Mouse (Mus musculus): ENCODE results near the gene Ccdc57.
"Not testable (repeated sequence)": the region's sequence is repeated elsewhere in the genome, so short reads cannot be mapped to it uniquely, and the experiment has no call there.

Ccdc57 gene

GRCm38 (mm10) chr11:120852083-120852935, 80.4 kb downstream of the Ccdc57 start:
- DNase-seq (ENCODE audit: low spot score in 2 of 2) = no peak

- no peak for DNase-seq (ENCODE audit: low spot score in 2 of 2)
Measured at GRCm38 (mm10) chr11:120851582-120851981, 81.1 kb downstream of the Ccdc57 start.

DNA sequence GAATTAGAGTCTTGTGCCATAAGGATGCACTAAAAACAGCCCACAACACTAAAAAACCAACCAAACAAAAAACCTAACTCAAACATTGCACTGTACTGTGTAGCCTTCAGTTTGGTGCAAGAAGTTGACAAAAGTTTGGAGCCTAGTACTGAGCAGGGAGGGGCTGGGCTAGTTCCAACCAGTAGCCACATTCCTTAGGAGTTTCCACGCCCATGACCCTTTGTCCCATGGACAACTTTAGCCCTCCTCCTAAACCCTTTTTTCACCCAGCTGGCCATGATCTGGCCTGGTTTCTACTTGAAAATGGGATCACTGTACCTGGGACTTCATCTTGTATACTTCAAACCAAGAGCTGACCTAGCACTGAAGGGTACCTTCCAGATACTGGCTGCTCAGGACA, 81.5 kb downstream of the Ccdc57 start:
- DNase-seq (ENCODE audit: low spot score in 2 of 2) = no peak

- no peak for DNase-seq (ENCODE audit: low spot score in 2 of 2)
Measured at GRCm38 (mm10) chr11:120850331-120851030, 82.2 kb downstream of the Ccdc57 start.

- DNase-seq (ENCODE audit: low spot score in 2 of 2) = no peak
Measured at GRCm38 (mm10) chr11:120846725-120847475, 85.8 kb downstream of the Ccdc57 start.

- no peak for DNase-seq (ENCODE audit: low spot score in 2 of 2)
Measured at GRCm38 (mm10) chr11:120844329-120844728, 88.3 kb downstream of the Ccdc57 start.

- no peak for DNase-seq (ENCODE audit: low spot score in 2 of 2)
Measured at GRCm38 (mm10) chr11:120833555-120834280, 99.0 kb downstream of the Ccdc57 start.

DNA sequence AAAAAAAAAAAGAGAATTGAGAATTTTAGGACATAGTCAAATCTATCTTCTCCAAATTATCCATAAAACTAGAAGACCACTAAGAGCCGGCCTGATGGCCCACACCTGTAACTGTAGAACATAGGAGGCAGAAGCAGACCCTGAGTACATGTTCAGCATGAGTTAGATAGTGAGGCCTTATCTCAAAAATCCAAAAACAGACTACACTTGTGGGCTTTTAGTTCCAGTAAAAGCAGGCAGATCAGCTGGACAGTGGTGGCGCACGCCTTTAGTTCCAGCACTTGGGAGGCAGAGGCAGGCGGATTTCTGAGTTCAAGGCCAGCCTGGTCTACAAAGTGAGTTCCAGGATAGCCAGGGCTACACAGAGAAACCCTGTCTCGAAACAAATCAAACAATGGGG, 99.7 kb downstream of the Ccdc57 start:
- DNase-seq (ENCODE audit: low spot score in 2 of 2) = not testable (repeated sequence)

DNA sequence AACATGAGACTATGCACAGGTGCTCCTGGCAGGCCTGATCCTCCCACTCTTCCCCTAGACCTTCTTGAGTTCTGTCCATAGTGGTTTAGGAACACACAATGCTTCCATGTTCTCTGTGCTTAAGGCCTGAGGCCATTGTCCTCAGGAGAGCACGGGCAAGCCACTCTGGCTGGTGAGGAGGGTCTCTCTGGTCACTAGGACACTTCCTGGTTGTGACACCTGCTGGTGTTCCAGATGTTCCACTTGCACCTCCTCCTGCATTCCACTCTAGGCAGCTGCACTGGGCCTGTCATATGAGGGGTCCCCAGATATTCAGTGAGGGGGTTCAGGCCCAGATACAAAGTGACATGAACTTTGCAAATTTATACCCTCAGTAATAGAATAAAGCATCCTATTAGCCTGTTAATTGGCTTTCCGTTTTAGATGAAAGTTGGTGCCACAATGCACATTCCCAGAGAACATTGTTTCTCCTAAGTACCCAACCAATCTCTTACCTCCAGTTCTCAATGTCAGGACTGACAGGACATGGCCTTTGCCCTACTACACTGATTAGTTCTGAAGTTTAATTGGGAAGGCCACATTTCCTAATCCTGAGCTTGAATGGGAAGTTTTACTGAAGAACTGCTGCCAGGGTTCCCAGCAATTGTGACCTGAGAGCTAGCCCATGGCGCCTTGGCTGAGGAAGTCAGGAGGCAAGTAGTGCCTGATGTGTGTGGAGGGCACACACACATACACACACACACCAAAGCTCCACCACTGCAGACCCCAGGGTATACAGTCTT, 100.8 kb downstream of the Ccdc57 start:
- no peak for DNase-seq (ENCODE audit: low spot score in 2 of 2)

DNA sequence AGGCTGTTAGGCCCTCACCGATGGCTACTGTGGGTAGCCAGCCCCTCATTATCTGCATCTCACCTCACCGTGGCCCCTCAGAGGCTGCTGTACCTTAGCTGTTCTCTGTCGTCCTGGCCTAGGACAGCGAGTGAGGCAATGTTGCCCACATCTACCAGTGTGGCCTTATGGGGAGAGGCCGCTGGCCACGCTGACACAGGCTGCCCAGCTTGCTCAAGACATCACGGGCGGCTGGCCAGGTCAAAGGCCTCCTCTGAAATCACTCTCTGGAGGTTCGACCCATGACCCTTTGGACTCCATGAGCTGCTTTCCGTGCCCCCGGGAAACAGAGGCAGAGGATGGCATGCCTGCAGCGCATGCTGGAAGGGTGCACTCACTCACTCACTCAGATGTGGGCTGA, 102.0 kb downstream of the Ccdc57 start:
- no peak for DNase-seq (ENCODE audit: low spot score in 2 of 2)

- no peak for DNase-seq (ENCODE audit: low spot score in 2 of 2)
Measured at GRCm38 (mm10) chr11:120829757-120830532, 102.7 kb downstream of the Ccdc57 start.

- no peak for DNase-seq (ENCODE audit: low spot score in 2 of 2)
Measured at GRCm38 (mm10) chr11:120828416-120828815, 104.3 kb downstream of the Ccdc57 start.

DNA sequence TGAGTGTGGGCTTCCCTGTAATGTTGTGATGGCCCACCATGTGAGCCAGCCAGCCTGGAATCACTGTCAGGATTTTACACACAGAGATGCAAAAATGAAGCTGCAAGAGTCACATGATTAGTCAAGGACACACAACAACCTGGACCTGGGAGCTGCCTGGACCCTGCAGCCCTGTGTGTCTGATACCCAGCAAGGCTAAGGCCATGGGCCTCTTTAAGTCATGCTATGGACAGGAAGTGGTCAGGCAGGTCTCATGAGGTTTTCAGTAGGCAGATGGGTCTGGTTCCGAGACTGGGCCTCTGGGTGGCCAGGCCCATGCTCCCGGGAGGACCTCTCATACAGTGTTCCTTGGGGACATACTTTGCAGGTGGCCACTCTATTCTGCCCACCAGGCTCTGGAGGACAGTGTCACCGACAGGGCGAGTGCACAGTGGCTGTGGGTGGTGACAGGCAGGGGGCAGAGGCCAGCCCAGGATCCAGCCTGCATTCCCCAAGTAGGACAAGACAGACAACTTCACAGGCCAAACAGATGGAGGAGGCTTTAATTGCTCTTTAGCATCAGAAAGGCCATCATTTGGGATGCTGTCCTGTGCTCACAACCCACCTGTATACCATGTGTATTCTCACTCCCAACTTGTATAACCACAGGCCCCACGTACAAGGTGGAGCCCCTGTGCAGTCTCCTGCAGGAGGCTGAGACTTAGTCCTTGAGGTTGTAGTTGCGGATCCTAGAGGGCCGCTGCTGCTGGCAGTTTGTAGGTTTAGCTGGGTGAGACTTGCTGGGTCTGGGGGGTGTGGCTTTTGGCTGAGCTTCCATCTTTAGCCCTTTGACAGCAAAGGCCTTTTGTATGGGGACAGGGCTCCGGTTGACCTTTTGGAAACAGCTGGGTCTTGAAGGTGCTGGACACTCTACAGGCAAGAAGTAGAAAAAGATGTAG, 106.4 kb downstream of the Ccdc57 start:
- no peak for DNase-seq (ENCODE audit: low spot score in 2 of 2)

DNA sequence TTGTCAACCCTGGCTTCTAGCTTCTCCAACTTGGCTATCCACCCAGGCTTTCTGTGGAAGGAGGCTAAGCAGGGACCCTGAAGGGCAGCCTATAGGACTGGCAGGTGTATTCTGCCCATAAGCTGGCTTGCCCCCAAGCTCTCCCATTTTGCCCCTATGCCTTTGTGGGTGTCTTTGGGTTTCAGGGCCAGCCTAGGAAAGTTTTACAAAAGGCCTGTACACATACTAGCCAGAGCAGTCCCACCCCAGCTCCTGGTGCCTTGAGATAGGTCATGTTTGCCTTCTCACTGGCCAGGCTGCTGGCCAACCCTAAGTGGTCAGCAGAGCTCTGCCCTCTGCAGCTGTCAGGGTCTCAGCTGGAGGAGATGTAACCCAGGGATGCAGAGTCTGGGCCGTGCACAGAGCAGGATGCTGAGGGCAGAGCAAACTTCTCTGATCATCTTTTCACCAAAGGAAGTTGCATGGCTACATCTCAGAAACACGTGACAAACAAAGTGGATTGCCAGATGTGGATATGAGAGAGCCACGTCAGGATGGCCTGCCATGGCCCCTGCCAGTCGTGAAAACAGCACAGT, 107.3 kb downstream of the Ccdc57 start:
- DNase-seq (ENCODE audit: low spot score in 2 of 2) = no peak

GRCm38 (mm10) chr11:120824787-120825288, 107.8 kb downstream of the Ccdc57 start:
- no peak for DNase-seq (ENCODE audit: low spot score in 2 of 2)

DNA sequence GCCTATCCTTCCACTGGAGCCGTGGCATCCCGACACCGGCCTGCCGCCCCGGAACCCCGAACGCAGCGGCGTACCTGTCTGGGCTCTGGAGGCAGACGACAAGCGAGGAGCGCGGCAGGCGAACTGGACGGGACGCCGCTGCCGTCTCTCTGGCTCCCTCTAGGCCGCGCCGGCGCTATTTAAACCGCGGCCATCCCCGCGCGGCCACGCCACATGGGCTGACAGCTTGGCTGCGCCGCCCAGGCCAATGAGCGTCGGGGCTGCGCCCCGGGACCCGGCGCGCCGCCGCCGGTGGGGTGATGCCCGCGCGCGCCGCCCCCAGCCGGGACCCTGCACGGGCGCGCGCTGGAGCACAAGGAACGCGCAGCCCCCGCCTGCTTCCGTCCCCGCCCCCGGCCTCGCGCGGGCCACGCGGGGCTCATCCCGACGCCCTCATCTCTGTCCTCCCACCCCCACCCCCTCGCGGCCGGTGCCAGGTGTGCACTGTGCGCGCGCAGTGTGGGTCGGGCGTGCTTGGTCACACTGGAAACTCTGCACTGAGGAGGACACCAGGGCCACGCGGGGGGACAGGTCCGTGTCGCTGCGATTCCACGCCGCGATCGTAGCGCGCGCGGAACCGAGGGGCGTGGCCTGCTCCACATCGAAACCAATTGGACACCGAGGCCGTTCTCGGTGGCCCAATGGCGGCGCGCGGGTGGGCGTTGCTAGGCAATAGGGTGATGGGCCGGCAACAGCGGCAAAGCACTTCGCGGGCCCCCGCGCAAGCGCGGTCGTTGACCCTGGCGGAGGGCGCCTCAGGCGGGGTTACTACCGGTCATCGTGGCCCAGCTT, 108.5 kb downstream of the Ccdc57 start, which contains the start of gene Fasn:
Fasn (minus strand) TSS at position 592 of the 831 bp plus-strand sequence.
- DNase-seq (ENCODE audit: low spot score in 2 of 2) = peak; percentile 97

DNA sequence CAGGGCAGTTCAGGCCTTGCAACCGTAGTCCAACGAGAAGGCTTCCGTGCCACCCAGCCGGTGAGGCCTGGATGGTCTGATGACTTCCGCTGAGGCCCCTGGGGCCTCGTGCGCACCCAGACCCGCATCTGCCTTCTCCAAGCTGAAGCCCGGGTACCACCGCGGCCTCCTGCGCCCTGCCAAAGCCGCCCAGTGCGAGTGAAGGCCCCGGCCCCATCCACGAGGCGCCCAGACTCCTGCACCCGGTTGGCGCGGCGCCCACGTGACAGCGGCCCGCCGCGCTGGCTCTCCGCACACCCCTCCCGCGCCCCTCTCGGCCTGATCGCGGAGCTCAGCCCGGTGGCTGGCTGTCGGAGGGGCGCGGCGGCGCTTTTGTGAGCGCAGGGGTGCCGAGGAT, 109.1 kb downstream of the Ccdc57 start:
- DNase-seq (ENCODE audit: low spot score in 2 of 2) = no peak
